Mouse (Mus musculus) E14TG2a.4 (cell line): ENCODE measurements at regions not wholly inside any gene's neighbourhood (a gene's known extent, or its start where the extent isn't known, plus 50 kb on each side); places are given as distances from the start of the nearest gene placed in this dataset.

Experiments used
- CTCF ChIP-seq: conservative IDR thresholded peaks from 2 replicates; pipeline ENCODE4 v1.5.1; 2014; ENCODE audit warnings: low read length
- NANOG ChIP-seq: IDR thresholded peaks from 2 replicates; pipeline ENCODE4 v1.6.1; 2014; ENCODE audit warnings: borderline replicate concordance, low read length, mixed read lengths
- POU5F1 ChIP-seq: IDR thresholded peaks from 2 replicates; pipeline ENCODE4 v1.6.1; 2014; ENCODE audit warnings: low read length, borderline replicate concordance

GRCm38 (mm10) chr5:74757557-74757956, 54.8 kb upstream of the Lnx1 start:
- no peak for TF ChIP-seq CTCF
- no peak for TF ChIP-seq NANOG
- no peak for TF ChIP-seq POU5F1
